Mouse (Mus musculus): ENCODE results near the gene Tmigd3. TPM values are rescaled to one million over a fixed set of nuclear protein-coding genes. Genes with fewer than 3 reads are reported as not detected.

The Tmigd3 gene
- total and polyA plus RNA-seq, 3 experiments: 0.25 TPM; not detected in 2

GRCm38 (mm10) chr3:105958974-105959580 is 88.4 kb downstream of the Tmigd3 start, which contains the start of gene Wdr77 (continued):
- TF ChIP-seq MXI1 (IDR thresholded peaks at IDR 0.05; ENCODE audit: low read depth, low read length) (peak; percentile 100), TCF12 (IDR thresholded peaks at IDR 0.05; ENCODE audit: low read depth, low read length) (peak; percentile 74), NRF1 (IDR thresholded peaks at IDR 0.05; ENCODE audit: low read depth, low read length) (peak; percentile 77), ZC3H11A (IDR thresholded peaks at IDR 0.05; ENCODE audit: low read depth, low read length) (no peak), CHD1 (IDR thresholded peaks at IDR 0.05; ENCODE audit: low read depth, low read length) (no peak), UBTF (IDR thresholded peaks at IDR 0.05; ENCODE audit: low read depth, low read length) (no peak), JUND (conservative IDR thresholded peaks at IDR 0.05; ENCODE audit: low read depth, low read length) (no peak), ETS1 (conservative IDR thresholded peaks at IDR 0.05; ENCODE audit: low read depth, low read length) (no peak), ZKSCAN1 (IDR thresholded peaks at IDR 0.05; ENCODE audit: borderline replicate concordance, low read depth, low read length) (no peak)

DNA sequence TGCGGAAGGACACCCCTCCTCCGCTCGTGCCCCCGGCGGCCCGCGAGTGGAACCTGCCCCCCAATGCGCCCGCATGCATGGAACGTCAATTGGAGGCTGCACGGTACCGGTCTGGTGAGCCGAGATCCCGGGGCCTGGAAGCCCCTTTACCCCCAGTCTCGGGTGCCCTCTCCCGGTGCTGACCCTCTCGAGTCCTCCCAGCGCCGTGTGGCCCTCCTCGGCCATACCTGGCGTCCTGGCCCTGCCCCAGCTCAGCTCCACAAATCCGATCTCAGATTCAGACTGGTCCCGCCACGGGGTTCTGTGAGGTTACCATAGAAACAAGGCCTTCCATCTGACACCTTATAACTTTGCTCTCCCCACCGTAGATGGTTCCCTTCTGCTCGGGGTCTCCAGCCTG is 88.9 kb downstream of the Tmigd3 start:
- dilution Hi-C loops (cut with MboI; ENCODE audit: extremely low pct_ligation_motif_present, extremely low pct_unique_long_range_greater_than_20kb, low sequenced_read_pairs) (no loop called here), in situ Hi-C loops (cut with MboI; ENCODE audit: low pct_ligation_motif_present, low pct_unique_long_range_greater_than_20kb, low sequenced_read_pairs) (loop anchor here (5.0 kb wide), 1 partner anchor 57 kb away; no protein-coding TSS in a partner anchor)
- H3K9me3 ChIP-seq (replicated peaks; ENCODE audit: low read length): no peaks in the 10 kb centered on the region
- no peak for DNase-seq (ENCODE audit: extremely low read depth)
- H3K4me3 ChIP-seq (replicated peaks in 1 of 3; ENCODE audit: low read depth in 2 of 3, low read length in 2 of 3, poor library complexity in 1 of 3): peak overlapping the region; percentile 83 to 98 (median 95)
- H3K27me3 ChIP-seq (replicated peaks): no peaks in the 10 kb centered on the region
- H3K9ac ChIP-seq (ENCODE audit: insufficient read depth, low read depth): peak overlapping the region; percentile 83
- peaks cover 57% of the 10 kb centered on the region for H3K79me2 ChIP-seq (replicated peaks; ENCODE audit: control insufficient read depth, extremely low read depth, insufficient read depth, poor library complexity, severe bottlenecking)
- H3K27ac ChIP-seq (ENCODE audit: insufficient read depth, low read depth): no peak overlapping the region
- peaks cover 32 to 71% of the 10 kb centered on the region in 2 experiments for H3K36me3 ChIP-seq (replicated peaks in 1 of 2; ENCODE audit: control insufficient read depth in 1 of 2, insufficient read depth in 1 of 2, low read length in 1 of 2)
- H3K4me1 ChIP-seq (ENCODE audit: control insufficient read depth in 1 of 2, insufficient read depth in 2 of 2): peaks cover 2 to 50% of the 10 kb centered on the region in 2 experiments; a peak in 3 of 4 replicates
- TF ChIP-seq BHLHE40 (IDR thresholded peaks at IDR 0.05; ENCODE audit: low read depth, low read length): no peak
- peak; percentile 1; the same call in 1 of the 2 replicates for TF ChIP-seq MYC (IDR thresholded peaks at IDR 0.05; ENCODE audit: low read depth, low read length)
- no peak overlapping the region for H3K4me2 ChIP-seq (ENCODE audit: insufficient read depth, low read depth, poor library complexity, severe bottlenecking)

- H3K27ac ChIP-seq (ENCODE audit: insufficient read depth, low read depth): peak within 1 kb of the TSS; percentile 57; the same call in 1 of the 2 replicates
- peaks cover 36 to 71% of the 10 kb centered on the region in 2 experiments for H3K36me3 ChIP-seq (replicated peaks in 1 of 2; ENCODE audit: control insufficient read depth in 1 of 2, insufficient read depth in 1 of 2, low read length in 1 of 2)
- H3K79me2 ChIP-seq (replicated peaks; ENCODE audit: control insufficient read depth, extremely low read depth, insufficient read depth, poor library complexity, severe bottlenecking): peaks cover 53% of the 10 kb centered on the region
- TF ChIP-seq MXI1 (IDR thresholded peaks at IDR 0.05; ENCODE audit: low read depth, low read length) (no peak), ZNF384 (IDR thresholded peaks at IDR 0.05; ENCODE audit: low read depth, low read length) (no peak), TBP (conservative IDR thresholded peaks at IDR 0.05; ENCODE audit: low read depth, low read length) (no peak), E2F4 (IDR thresholded peaks at IDR 0.05; ENCODE audit: insufficient replicate concordance, low read depth, low read length) (no peak), MEF2A (IDR thresholded peaks at IDR 0.05; ENCODE audit: borderline replicate concordance, low read depth, low read length) (no peak), PAX5 (IDR thresholded peaks at IDR 0.05; ENCODE audit: low read length) (no peak), ELF1 (IDR thresholded peaks at IDR 0.05; ENCODE audit: low read depth, low read length) (no peak), MAFK (IDR thresholded peaks at IDR 0.05; ENCODE audit: insufficient replicate concordance, low read length) (no peak), RAD21 (IDR thresholded peaks at IDR 0.05; ENCODE audit: low read depth, low read length) (no peak)
- H3K4me2 ChIP-seq (ENCODE audit: insufficient read depth, low read depth, poor library complexity, severe bottlenecking): peak within 1 kb of the TSS; percentile 58; the same call in 1 of the 2 replicates
- in situ Hi-C loops (cut with MboI; ENCODE audit: low pct_ligation_motif_present, low pct_unique_long_range_greater_than_20kb, low sequenced_read_pairs) (loop anchor here (5.0 kb wide), 1 partner anchor 58 kb away; no protein-coding TSS in a partner anchor), dilution Hi-C loops (cut with MboI; ENCODE audit: extremely low pct_ligation_motif_present, extremely low pct_unique_long_range_greater_than_20kb, low sequenced_read_pairs) (no loop called here)
- peak within 1 kb of the TSS; percentile 84 to 98 (median 95) for H3K4me3 ChIP-seq (replicated peaks in 1 of 3; ENCODE audit: low read depth in 2 of 3, low read length in 2 of 3, poor library complexity in 1 of 3)
- DNase-seq (ENCODE audit: extremely low read depth): no peak
- H3K9ac ChIP-seq (ENCODE audit: insufficient read depth, low read depth): peak within 1 kb of the TSS; percentile 92
- peaks cover 2 to 47% of the 10 kb centered on the region in 2 experiments; a peak in 3 of 4 replicates for H3K4me1 ChIP-seq (ENCODE audit: control insufficient read depth in 1 of 2, insufficient read depth in 2 of 2)
- H3K27me3 ChIP-seq (replicated peaks): no peaks in the 10 kb centered on the region
- no peaks in the 10 kb centered on the region for H3K9me3 ChIP-seq (replicated peaks; ENCODE audit: low read length)
Measured at GRCm38 (mm10) chr3:105959999-105960398, 89.3 kb downstream of the Tmigd3 start, which contains the start of gene Atp5f1. TSS of gene Atp5f1 (minus strand) at chr3:105960099.

Data from CH12.LX (cell line).